Mouse (Mus musculus) ZHBTc4 (cell line): ENCODE measurements around the gene Braf.

ENCODE experiments used
- DNase-seq: peaks from one replicate; pipeline ENCODE4 v3.0.0-alpha.2; 2011; ENCODE audit warnings: low read depth, low spot score

The Braf gene

GRCm38 (mm10) chr6:39607365-39607764 is 117.9 kb downstream of the Braf start:
- DNase-seq = no peak

- DNase-seq = peak; percentile 18
Observed at GRCm38 (mm10) chr6:39606862-39607261, 118.4 kb downstream of the Braf start.

GRCm38 (mm10) chr6:39606056-39606455 is 119.2 kb downstream of the Braf start:
- no peak for DNase-seq

- DNase-seq = no peak
Observed at GRCm38 (mm10) chr6:39604565-39604964, 120.7 kb downstream of the Braf start.

GRCm38 (mm10) chr6:39601828-39602227 is 123.4 kb downstream of the Braf start:
- DNase-seq = no peak

GRCm38 (mm10) chr6:39600851-39601250 is 124.4 kb downstream of the Braf start:
- DNase-seq = no peak

- peak; percentile 97 for DNase-seq
Observed at GRCm38 (mm10) chr6:39592401-39593214, 132.7 kb downstream of the Braf start, which contains the start of gene Ndufb2. TSS of gene Ndufb2 (plus strand) at chr6:39592574.

- DNase-seq = no peak
Observed at GRCm38 (mm10) chr6:39591481-39591880, 133.8 kb downstream of the Braf start.

GRCm38 (mm10) chr6:39585517-39585916 is 139.7 kb downstream of the Braf start, which contains the start of gene Gm42420:
TSS of gene Gm42420 (plus strand) at chr6:39585753.
- DNase-seq = no peak

- DNase-seq = no peak
Observed at GRCm38 (mm10) chr6:39581087-39581784, 144.0 kb downstream of the Braf start.

- no peak for DNase-seq
Observed at GRCm38 (mm10) chr6:39580558-39580957, 144.7 kb downstream of the Braf start.

- DNase-seq = no peak
Observed at GRCm38 (mm10) chr6:39579552-39579951, 145.7 kb downstream of the Braf start.

- DNase-seq = peak; percentile 43
Observed at GRCm38 (mm10) chr6:39574951-39575350, 150.3 kb downstream of the Braf start.

GRCm38 (mm10) chr6:39574555-39574869 is 150.8 kb downstream of the Braf start:
- peak; percentile 22 for DNase-seq

GRCm38 (mm10) chr6:39573791-39574554 is 151.3 kb downstream of the Braf start, which contains the start of gene Adck2:
TSS of gene Adck2 (plus strand) at chr6:39573873.
- DNase-seq = peak; percentile 78

GRCm38 (mm10) chr6:39570426-39570825 is 154.8 kb downstream of the Braf start:
- no peak for DNase-seq

GRCm38 (mm10) chr6:39567528-39567927 is 157.7 kb downstream of the Braf start:
- peak; percentile 76 for DNase-seq

- peak; percentile 93 for DNase-seq
Observed at GRCm38 (mm10) chr6:39562166-39563015, 162.9 kb downstream of the Braf start.

GRCm38 (mm10) chr6:39559276-39559939 is 165.9 kb downstream of the Braf start:
- DNase-seq = no peak

GRCm38 (mm10) chr6:39557723-39558261 is 167.5 kb downstream of the Braf start, which contains the start of gene Dennd2a:
TSS of gene Dennd2a (minus strand) at chr6:39557867.
- DNase-seq = peak; percentile 95
